Mouse (Mus musculus): ENCODE results near the gene Jup. TPM values are rescaled to one million over a fixed set of nuclear protein-coding genes. Genes with fewer than 3 reads are reported as not detected.
A peak's percentile ranks its signal among the peaks of the same experiment; 100 is the strongest.

The Jup gene
- polyA plus RNA-seq, 1 experiment from 2014 or later = 140 TPM

GRCm38 (mm10) chr11:100395200-100395599 lies 2.4 kb downstream of the Jup start:
- no peaks in the 10 kb centered on the region for H3K27me3 ChIP-seq (ENCODE audit: control insufficient read depth, insufficient read depth, low read length)
- WGBS = 10% methylated on average over 11 of the region's 11 CpGs
- H3K4me1 ChIP-seq (ENCODE audit: control insufficient read depth, insufficient read depth, low read length) = peaks cover 68% of the 10 kb centered on the region
- peak overlapping the region; percentile 81 for H3K4me2 ChIP-seq (ENCODE audit: low read depth, low read length)
- no peaks in the 10 kb centered on the region for H3K9me3 ChIP-seq (replicated peaks; ENCODE audit: control insufficient read depth, low read length)
- H3K27ac ChIP-seq (ENCODE audit: low read length) = peak overlapping the region; percentile 89
- peak overlapping the region; percentile 88 for H3K9ac ChIP-seq (ENCODE audit: low read length)
- H3K36me3 ChIP-seq (ENCODE audit: control insufficient read depth, insufficient read depth) = no peaks in the 10 kb centered on the region
- ATAC-seq (replicated peaks; ENCODE audit: extremely low read depth, insufficient read depth, low FRiP score) = no peak
- H3K4me3 ChIP-seq (ENCODE audit: low read length) = peak overlapping the region; percentile 76

GRCm38 (mm10) chr11:100394353-100395074 lies 3.0 kb downstream of the Jup start:
- peak overlapping the region; percentile 89 for H3K27ac ChIP-seq (ENCODE audit: low read length)
- H3K9me3 ChIP-seq (replicated peaks; ENCODE audit: control insufficient read depth, low read length) = no peaks in the 10 kb centered on the region
- H3K4me3 ChIP-seq (ENCODE audit: low read length) = peak overlapping the region; percentile 76
- 57% methylated on average over 5 of the region's 5 CpGs for WGBS
- H3K4me1 ChIP-seq (ENCODE audit: control insufficient read depth, insufficient read depth, low read length) = peaks cover 68% of the 10 kb centered on the region
- no peak for ATAC-seq (replicated peaks; ENCODE audit: extremely low read depth, insufficient read depth, low FRiP score)
- H3K9ac ChIP-seq (ENCODE audit: low read length) = peak overlapping the region; percentile 88
- H3K27me3 ChIP-seq (ENCODE audit: control insufficient read depth, insufficient read depth, low read length) = no peaks in the 10 kb centered on the region
- H3K36me3 ChIP-seq (ENCODE audit: control insufficient read depth, insufficient read depth) = no peaks in the 10 kb centered on the region
- peak overlapping the region; percentile 81 for H3K4me2 ChIP-seq (ENCODE audit: low read depth, low read length)

- H3K9me3 ChIP-seq (replicated peaks; ENCODE audit: control insufficient read depth, low read length) = no peaks in the 10 kb centered on the region
- 39% methylated on average over 7 of the region's 7 CpGs for WGBS
- peak overlapping the region; percentile 35; the same call in 1 of the 2 replicates for H3K4me2 ChIP-seq (ENCODE audit: low read depth, low read length)
- no peak overlapping the region for H3K4me3 ChIP-seq (ENCODE audit: low read length)
- H3K27ac ChIP-seq (ENCODE audit: low read length) = 0 out of 2 replicates have a peak overlapping the region, but pooled peaks have one; percentile 7
- ATAC-seq (replicated peaks; ENCODE audit: extremely low read depth, insufficient read depth, low FRiP score) = no peak
- H3K36me3 ChIP-seq (ENCODE audit: control insufficient read depth, insufficient read depth) = no peaks in the 10 kb centered on the region
- peaks cover 75% of the 10 kb centered on the region for H3K4me1 ChIP-seq (ENCODE audit: control insufficient read depth, insufficient read depth, low read length)
- H3K27me3 ChIP-seq (ENCODE audit: control insufficient read depth, insufficient read depth, low read length) = no peaks in the 10 kb centered on the region
- H3K9ac ChIP-seq (ENCODE audit: low read length) = peak overlapping the region; percentile 41; the same call in 1 of the 2 replicates
Observed at GRCm38 (mm10) chr11:100393733-100394132, 3.8 kb downstream of the Jup start.

GRCm38 (mm10) chr11:100392958-100393357 lies 4.6 kb downstream of the Jup start:
- Histone ChIP-seq H3K9ac (ENCODE audit: low read length) (peak overlapping the region; percentile 14; the same call in 1 of the 2 replicates), H3K36me3 (ENCODE audit: control insufficient read depth, insufficient read depth) (no peaks in the 10 kb centered on the region), H3K4me2 (ENCODE audit: low read depth, low read length) (no peak overlapping the region), H3K4me1 (ENCODE audit: control insufficient read depth, insufficient read depth, low read length) (peaks cover 80% of the 10 kb centered on the region), H3K9me3 (replicated peaks; ENCODE audit: control insufficient read depth, low read length) (no peaks in the 10 kb centered on the region), H3K4me3 (ENCODE audit: low read length) (no peak overlapping the region), H3K27ac (ENCODE audit: low read length) (peak overlapping the region; percentile 45), H3K27me3 (ENCODE audit: control insufficient read depth, insufficient read depth, low read length) (no peaks in the 10 kb centered on the region)
- WGBS = 69% methylated on average over 5 of the region's 5 CpGs
- no peak for ATAC-seq (replicated peaks; ENCODE audit: extremely low read depth, insufficient read depth, low FRiP score)

GRCm38 (mm10) chr11:100391884-100392345 lies 5.6 kb downstream of the Jup start:
- no peaks in the 10 kb centered on the region for H3K9me3 ChIP-seq (replicated peaks; ENCODE audit: control insufficient read depth, low read length)
- H3K4me1 ChIP-seq (ENCODE audit: control insufficient read depth, insufficient read depth, low read length) = peaks cover 89% of the 10 kb centered on the region
- H3K27me3 ChIP-seq (ENCODE audit: control insufficient read depth, insufficient read depth, low read length) = no peaks in the 10 kb centered on the region
- H3K9ac ChIP-seq (ENCODE audit: low read length) = no peak overlapping the region
- 91% methylated on average over 7 of the region's 7 CpGs for WGBS
- no peak overlapping the region for H3K4me2 ChIP-seq (ENCODE audit: low read depth, low read length)
- H3K4me3 ChIP-seq (ENCODE audit: low read length) = no peak overlapping the region
- no peak for ATAC-seq (replicated peaks; ENCODE audit: extremely low read depth, insufficient read depth, low FRiP score)
- H3K27ac ChIP-seq (ENCODE audit: low read length) = peak overlapping the region; percentile 91
- no peaks in the 10 kb centered on the region for H3K36me3 ChIP-seq (ENCODE audit: control insufficient read depth, insufficient read depth)

GRCm38 (mm10) chr11:100391081-100391883 lies 6.3 kb downstream of the Jup start:
- peak overlapping the region; percentile 27; the same call in 1 of the 2 replicates for H3K4me2 ChIP-seq (ENCODE audit: low read depth, low read length)

GRCm38 (mm10) chr11:100389931-100390445 lies 7.6 kb downstream of the Jup start:
- Histone ChIP-seq H3K9me3 (replicated peaks; ENCODE audit: control insufficient read depth, low read length) (no peaks in the 10 kb centered on the region), H3K4me2 (ENCODE audit: low read depth, low read length) (peak overlapping the region; percentile 27), H3K4me3 (ENCODE audit: low read length) (no peak overlapping the region), H3K9ac (ENCODE audit: low read length) (peak overlapping the region; percentile 56), H3K4me1 (ENCODE audit: control insufficient read depth, insufficient read depth, low read length) (peaks cover 85% of the 10 kb centered on the region), H3K36me3 (ENCODE audit: control insufficient read depth, insufficient read depth) (peaks cover 11% of the 10 kb centered on the region), H3K27ac (ENCODE audit: low read length) (peak overlapping the region; percentile 91), H3K27me3 (ENCODE audit: control insufficient read depth, insufficient read depth, low read length) (no peaks in the 10 kb centered on the region)
- 14% methylated on average over 8 of the region's 8 CpGs for whole genome bisulfite sequencing
- ATAC-seq (replicated peaks; ENCODE audit: extremely low read depth, insufficient read depth, low FRiP score) = peak; percentile 20

More at GRCm38 (mm10) chr11:100391081-100391883, 6.3 kb downstream of the Jup start:
- ATAC-seq (replicated peaks; ENCODE audit: extremely low read depth, insufficient read depth, low FRiP score) = peak; percentile 33
- H3K4me3 ChIP-seq (ENCODE audit: low read length) = no peak overlapping the region
- H3K4me1 ChIP-seq (ENCODE audit: control insufficient read depth, insufficient read depth, low read length) = peaks cover 94% of the 10 kb centered on the region
- no peaks in the 10 kb centered on the region for H3K27me3 ChIP-seq (ENCODE audit: control insufficient read depth, insufficient read depth, low read length)
- 38% methylated on average over 9 of the region's 9 CpGs for WGBS
- peak overlapping the region; percentile 91 for H3K27ac ChIP-seq (ENCODE audit: low read length)
- no peak overlapping the region for H3K9ac ChIP-seq (ENCODE audit: low read length)
- H3K36me3 ChIP-seq (ENCODE audit: control insufficient read depth, insufficient read depth) = no peaks in the 10 kb centered on the region
- H3K9me3 ChIP-seq (replicated peaks; ENCODE audit: control insufficient read depth, low read length) = no peaks in the 10 kb centered on the region

- Histone ChIP-seq H3K27me3 (ENCODE audit: control insufficient read depth, insufficient read depth, low read length) (no peaks in the 10 kb centered on the region), H3K9me3 (replicated peaks; ENCODE audit: control insufficient read depth, low read length) (no peaks in the 10 kb centered on the region), H3K4me3 (ENCODE audit: low read length) (peak overlapping the region; percentile 3; the same call in 1 of the 2 replicates)
Observed at GRCm38 (mm10) chr11:100388588-100388987, 9.0 kb downstream of the Jup start.

More at GRCm38 (mm10) chr11:100388588-100388987, 9.0 kb downstream of the Jup start:
- peak overlapping the region; percentile 66 for H3K9ac ChIP-seq (ENCODE audit: low read length)
- H3K4me1 ChIP-seq (ENCODE audit: control insufficient read depth, insufficient read depth, low read length) = peaks cover 71% of the 10 kb centered on the region
- ATAC-seq (replicated peaks; ENCODE audit: extremely low read depth, insufficient read depth, low FRiP score) = no peak
- peak overlapping the region; percentile 59 for H3K4me2 ChIP-seq (ENCODE audit: low read depth, low read length)
- WGBS = 38% methylated on average over 6 of the region's 6 CpGs
- peaks cover 21% of the 10 kb centered on the region for H3K36me3 ChIP-seq (ENCODE audit: control insufficient read depth, insufficient read depth)
- peak overlapping the region; percentile 94 for H3K27ac ChIP-seq (ENCODE audit: low read length)

Measured in heart, embryonic 16.5 days (tissue).